Mouse (Mus musculus) liver, adult 2 months (tissue): Measurements from ENCODE around the gene C3ar1. TPM values are rescaled to one million over a fixed set of nuclear protein-coding genes. Genes with fewer than 3 reads are reported as not detected.

Experiments
- DNase-seq: peaks from one replicate; pipeline ENCODE4 v3.0.0-alpha.2; 2011; ENCODE audit warnings: low read depth, low spot score; ENCODE audit errors: extremely low read depth
- H3K27ac ChIP-seq: fragments of 200-500 bp; replicated peaks from 2 replicates; pipeline ENCODE4 v1.5.1; 2012; ENCODE audit warnings: low read depth, mild to moderate bottlenecking, control low read depth, inconsistent platforms, low read length; ENCODE audit not compliant: insufficient read depth
- H3K27me3 ChIP-seq: fragments of 200-500 bp; 2 replicates; pipeline ENCODE4 v1.6.1; 2012; ENCODE audit warnings: mild to moderate bottlenecking, moderate library complexity, low read length, inconsistent platforms; ENCODE audit not compliant: control insufficient read depth, insufficient read depth
- H3K36me3 ChIP-seq: fragments of 200-500 bp; 2 replicates; pipeline ENCODE4 v1.6.1; 2012; ENCODE audit warnings: low read length, inconsistent platforms; ENCODE audit not compliant: control insufficient read depth, insufficient read depth
- H3K4me1 ChIP-seq: fragments of 200-500 bp; 2 replicates; pipeline ENCODE4 v1.6.1; 2011; ENCODE audit warnings: low read length; ENCODE audit not compliant: control insufficient read depth, insufficient read depth
- H3K4me3 ChIP-seq: fragments of 200-500 bp; 2 replicates; pipeline ENCODE4 v1.5.1; 2011; ENCODE audit warnings: low read depth, mild to moderate bottlenecking, control low read depth, low read length, moderate library complexity; ENCODE audit not compliant: insufficient read depth
- H3K79me2 ChIP-seq: fragments of 200-500 bp; 2 replicates; pipeline ENCODE4 v1.6.1; 2012; ENCODE audit warnings: inconsistent platforms, mild to moderate bottlenecking, low read length, moderate library complexity; ENCODE audit not compliant: control insufficient read depth, insufficient read depth
- H3K9ac ChIP-seq: fragments of 200-500 bp; 2 replicates; pipeline ENCODE4 v1.6.1; 2012; ENCODE audit warnings: low read depth, mild to moderate bottlenecking, control low read depth, inconsistent platforms, low read length
- CTCF ChIP-seq: fragments of 200-500 bp; IDR thresholded peaks from 2 replicates; pipeline ENCODE4 v1.5.1; 2011; ENCODE audit warnings: low read depth, low read length, control low read depth
- POLR2A ChIP-seq: fragments of 200-500 bp; IDR thresholded peaks from 2 replicates; pipeline ENCODE4 v1.6.1; 2011; ENCODE audit warnings: low read length, control low read depth; ENCODE audit not compliant: insufficient read depth; ENCODE audit errors: extremely low read depth
- WGBS: fragments of 180-500 bp; shearing (Covaris S2); methylation state at CpG from one replicate; pipeline ENCODE4 v1.1.7; 2018; 5-methylcytosine and 5-hydroxymethylcytosine counted together
- polyA plus RNA-seq: library from polyadenylated mRNA; depleted of rRNA; stranded (reverse); fragments of >200 nt; gene quantifications from 2 replicates; pipeline ENCODE4 v1.2.3, GENCODE M21; 2012
- total RNA-seq: library from RNA; depleted of rRNA; stranded (reverse); fragments of >200 nt; gene quantifications from 2 replicates; pipeline ENCODE4 v1.2.3, GENCODE M21; 2014

The C3ar1 gene
- total and polyA plus RNA-seq, 2 experiments = 0.99 to 1.6 TPM

DNA sequence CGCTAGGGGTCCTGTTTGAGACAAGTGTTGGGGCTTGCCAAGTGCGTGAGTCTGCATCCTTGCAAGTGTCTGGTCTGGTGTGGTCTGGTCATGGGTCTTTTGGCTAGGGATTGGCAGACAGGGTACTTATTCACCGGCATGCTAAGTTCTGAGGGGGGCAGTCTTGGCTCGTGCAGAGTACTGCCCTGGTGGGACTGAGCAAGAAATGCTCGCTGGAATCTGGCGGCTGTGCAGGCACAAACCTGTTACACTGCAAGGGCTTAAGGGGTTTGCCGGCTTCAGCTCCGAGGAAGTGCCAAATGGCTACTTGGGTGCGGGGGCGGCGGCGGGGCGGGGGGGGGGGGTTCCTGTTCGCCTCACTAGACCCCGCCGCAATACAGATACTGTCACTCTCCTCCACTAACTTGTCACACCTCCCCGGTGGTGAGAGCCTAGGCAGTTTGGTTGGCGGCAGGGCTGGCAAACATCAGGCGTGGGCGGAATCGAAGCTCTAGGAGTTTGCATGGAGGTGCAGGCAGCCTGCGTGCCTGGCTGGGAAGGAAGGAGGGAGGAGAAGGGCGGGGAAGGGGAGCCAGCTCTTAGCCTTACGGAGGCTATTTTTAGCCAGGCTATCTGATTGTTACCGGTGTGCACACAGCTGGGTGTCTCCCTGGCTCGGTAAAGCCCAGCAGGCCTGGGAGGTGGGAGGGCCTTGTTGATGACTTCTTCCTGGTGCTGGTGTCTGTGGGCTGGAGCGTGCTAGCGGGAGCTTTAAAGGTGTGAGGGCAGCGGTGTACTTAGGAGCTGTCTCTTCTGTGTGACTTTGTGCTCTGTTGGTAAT is 29.8 kb downstream of the C3ar1 start:
- Histone ChIP-seq H3K79me2 (peaks cover 15% of the 10 kb centered on the region; the same call in 1 of the 2 replicates), H3K9ac (peak overlapping the region; percentile 1; the same call in 1 of the 2 replicates), H3K4me3 (peak overlapping the region; percentile 10), H3K36me3 (peaks cover 9% of the 10 kb centered on the region; the same call in 1 of the 2 replicates), H3K27ac (no peak overlapping the region), H3K4me1 (peaks cover 28% of the 10 kb centered on the region), H3K27me3 (no peaks in the 10 kb centered on the region)
- DNase-seq = peak; percentile 60
- TF ChIP-seq CTCF (no peak), POLR2A (no peak)
- WGBS = 5% methylated on average over 29 of the region's 29 CpGs

DNA sequence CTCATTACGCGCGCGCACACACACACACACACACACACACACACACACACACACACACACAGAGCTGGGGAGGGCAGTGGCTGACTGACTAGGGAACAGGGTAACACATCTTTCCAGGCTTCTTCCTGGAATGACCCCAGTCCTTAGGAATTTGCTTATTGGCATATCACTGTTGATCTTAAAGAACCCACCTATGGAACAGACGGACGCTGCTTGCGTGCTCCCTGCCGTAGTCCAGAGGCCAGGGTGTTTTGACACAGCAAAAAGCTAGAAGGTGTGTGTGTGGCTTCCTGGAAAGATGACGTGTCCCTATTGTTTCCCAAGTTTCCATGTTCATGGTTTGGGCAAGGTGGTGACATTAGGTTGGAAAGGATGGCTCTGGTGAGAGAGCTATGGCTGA is 30.8 kb downstream of the C3ar1 start:
- 88% methylated on average over 9 of the region's 9 CpGs for WGBS
- DNase-seq = no peak
- H3K9ac ChIP-seq = no peak overlapping the region

DNA sequence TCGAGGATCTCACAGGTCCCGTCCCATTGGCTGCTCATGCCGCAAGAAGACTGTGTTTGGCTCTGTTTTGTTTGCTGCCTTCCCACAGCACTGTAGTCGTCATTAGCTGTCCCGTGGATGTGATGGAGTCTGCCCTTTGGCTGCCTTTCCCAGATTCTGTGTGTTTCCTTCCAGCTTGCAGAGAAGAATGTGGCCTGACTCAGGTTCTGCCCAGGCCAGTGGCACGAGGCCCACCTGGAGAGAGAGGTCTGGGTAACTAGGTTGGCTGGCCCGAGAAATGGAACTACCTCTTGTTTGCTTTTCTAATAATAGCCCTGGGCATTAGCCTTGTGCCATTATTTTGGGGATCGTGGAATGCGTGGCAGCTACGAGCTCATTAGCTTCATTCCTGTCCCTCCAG is 31.9 kb downstream of the C3ar1 start:
- 0 out of 2 replicates have a peak overlapping the region, but pooled peaks have one; percentile 6 for H3K27ac ChIP-seq
- peaks cover 2% of the 10 kb centered on the region; the same call in 1 of the 2 replicates for H3K36me3 ChIP-seq
- H3K9ac ChIP-seq = no peak overlapping the region
- TF ChIP-seq POLR2A (no peak), CTCF (no peak)
- H3K4me3 ChIP-seq = no peak overlapping the region
- H3K4me1 ChIP-seq = peaks cover 33% of the 10 kb centered on the region
- H3K79me2 ChIP-seq = peaks cover 30% of the 10 kb centered on the region
- 31% methylated on average over 10 of the region's 10 CpGs for WGBS
- peak; percentile 90 for DNase-seq
- H3K27me3 ChIP-seq = no peaks in the 10 kb centered on the region

More for the DNA sequence above, 30.8 kb downstream of the C3ar1 start:
- Histone ChIP-seq H3K4me3 (no peak overlapping the region), H3K27me3 (no peaks in the 10 kb centered on the region), H3K4me1 (peaks cover 33% of the 10 kb centered on the region), H3K79me2 (peaks cover 22% of the 10 kb centered on the region), H3K27ac (no peak overlapping the region), H3K36me3 (peaks cover 8% of the 10 kb centered on the region; the same call in 1 of the 2 replicates)
- no peak for TF ChIP-seq CTCF
- TF ChIP-seq POLR2A = no peak

DNA sequence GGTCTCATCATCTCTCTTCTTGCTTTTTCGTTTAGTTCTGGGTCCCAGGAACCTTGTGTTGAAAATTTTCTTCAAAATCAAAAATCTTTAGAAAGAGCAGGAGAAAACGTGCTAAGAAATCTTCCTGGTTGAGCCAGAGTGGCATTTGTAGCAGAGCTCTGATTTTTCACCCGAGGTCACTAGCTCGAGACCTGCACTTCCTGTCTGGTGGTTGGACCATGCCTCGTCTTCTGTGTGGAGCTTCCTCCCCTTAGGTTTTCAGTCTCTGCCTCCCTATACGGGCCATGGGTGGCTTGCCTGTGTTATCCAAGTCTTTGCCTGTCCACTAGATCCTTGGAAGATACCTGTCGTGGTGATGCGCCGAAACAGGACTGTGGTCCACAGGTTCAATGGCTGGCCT is 34.1 kb downstream of the C3ar1 start:
- Histone ChIP-seq H3K27ac (no peak overlapping the region), H3K79me2 (peaks cover 30% of the 10 kb centered on the region), H3K4me3 (no peak overlapping the region), H3K9ac (no peak overlapping the region), H3K27me3 (no peaks in the 10 kb centered on the region), H3K4me1 (peaks cover 33% of the 10 kb centered on the region), H3K36me3 (no peaks in the 10 kb centered on the region)
- TF ChIP-seq CTCF = no peak
- 82% methylated on average over 9 of the region's 9 CpGs for WGBS
- DNase-seq = no peak

DNA sequence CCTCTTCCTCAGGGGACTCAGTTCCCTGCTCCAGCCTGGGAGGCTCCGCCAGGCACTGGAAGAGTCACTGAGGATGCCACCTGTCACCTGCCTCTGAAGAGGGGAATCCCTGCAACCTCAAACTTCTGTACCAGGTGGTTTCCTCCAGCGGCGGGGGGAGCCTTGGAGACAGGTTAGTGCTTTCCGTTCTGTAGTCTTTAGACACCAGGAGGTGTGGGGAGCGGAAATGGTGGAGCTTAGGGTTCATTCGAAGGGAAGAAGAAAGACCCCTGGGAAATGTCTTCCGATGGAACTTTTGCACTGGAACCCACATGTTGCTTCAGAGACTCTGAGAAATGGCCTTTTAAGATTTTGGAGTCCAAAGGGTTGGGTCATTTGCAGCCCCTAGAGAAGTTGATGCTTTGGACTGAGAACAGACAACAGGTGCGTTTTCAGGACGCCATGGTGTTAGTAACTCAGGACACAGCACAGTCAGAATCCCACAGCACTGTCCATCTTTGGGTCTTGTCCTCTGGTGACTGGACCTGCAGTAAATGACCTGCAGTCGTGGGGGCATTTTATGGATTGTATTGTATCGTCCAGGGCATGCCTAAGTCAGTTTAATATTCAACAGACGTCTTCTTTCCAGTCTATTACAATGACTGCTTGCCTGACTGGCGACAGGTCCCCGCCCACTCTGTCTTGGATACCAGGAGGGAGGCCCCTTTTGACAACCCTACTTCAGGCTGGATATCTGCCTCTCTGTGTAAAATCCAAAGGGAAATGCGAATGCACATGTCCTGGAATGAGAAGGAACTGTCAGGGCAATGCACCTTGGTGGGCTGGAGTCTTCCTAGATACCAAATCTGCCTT is 34.9 kb downstream of the C3ar1 start:
- H3K4me1 ChIP-seq = peaks cover 29% of the 10 kb centered on the region
- TF ChIP-seq POLR2A (no peak), CTCF (no peak)
- H3K27ac ChIP-seq = no peak overlapping the region

More for the DNA sequence above, 34.9 kb downstream of the C3ar1 start:
- WGBS = 42% methylated on average over 15 of the region's 15 CpGs
- Histone ChIP-seq H3K4me3 (peak overlapping the region; percentile 86; the same call in 1 of the 2 replicates), H3K79me2 (peaks cover 27% of the 10 kb centered on the region), H3K27me3 (no peaks in the 10 kb centered on the region), H3K9ac (peak overlapping the region; percentile 100), H3K36me3 (no peaks in the 10 kb centered on the region)
- no peak for DNase-seq
